Mouse (Mus musculus) lung, postnatal 0 days (tissue): ENCODE measurements at regions not wholly inside any gene's neighbourhood (a gene's known extent, or its start where the extent isn't known, plus 50 kb on each side); places are given as distances from the start of the nearest gene placed in this dataset.
A peak's percentile ranks its signal among the peaks of the same experiment; 100 is the strongest.

Experiments
- ATAC-seq: fragments of 200-750 bp; cut with Nextera tagmentation; 2 replicates; pipeline ENCODE4 v1.8.0; 2017; ENCODE audit warnings: moderate library complexity
- DNase-seq: peaks from one replicate; pipeline ENCODE4 v3.0.0-alpha.2; 2016; ENCODE audit warnings: low spot score
- H3K27ac ChIP-seq: fragments of 300-500 bp; sonication (generic); 2 replicates; pipeline ENCODE4 v1.5.1; 2014; ENCODE audit warnings: antibody characterized with exemption, mild to moderate bottlenecking, low read length, mixed read lengths
- H3K27me3 ChIP-seq: fragments of 300-500 bp; sonication (generic); replicated peaks from 2 replicates; pipeline ENCODE4 v1.6.1; 2014; ENCODE audit warnings: low read length, mixed read lengths; ENCODE audit not compliant: insufficient read depth
- H3K36me3 ChIP-seq: fragments of 300-500 bp; sonication (generic); 2 replicates; pipeline ENCODE4 v1.6.1; 2014; ENCODE audit warnings: low read length, mixed read lengths; ENCODE audit not compliant: insufficient read depth
- H3K4me1 ChIP-seq: fragments of 300-500 bp; sonication (generic); 2 replicates; pipeline ENCODE4 v1.6.1; 2014; ENCODE audit warnings: antibody characterized with exemption, low read depth, low read length, mixed read lengths; ENCODE audit not compliant: insufficient read depth
- H3K4me2 ChIP-seq: fragments of 300-500 bp; sonication (generic); replicated peaks from 2 replicates; pipeline ENCODE4 v1.6.1; 2014; ENCODE audit warnings: low read depth, mild to moderate bottlenecking, low read length, moderate library complexity, mixed read lengths
- H3K4me3 ChIP-seq: fragments of 300-500 bp; sonication (generic); 2 replicates; pipeline ENCODE4 v1.5.1; 2014; ENCODE audit warnings: low read depth, low read length
- H3K9ac ChIP-seq: fragments of 300-500 bp; sonication (generic); replicated peaks from 2 replicates; pipeline ENCODE4 v1.6.1; 2014; ENCODE audit warnings: low read depth, mild to moderate bottlenecking
- H3K9me3 ChIP-seq: fragments of 300-500 bp; sonication (generic); 2 replicates; pipeline ENCODE4 v1.6.1; 2016; ENCODE audit warnings: low read length, mixed read lengths
- CTCF ChIP-seq: IDR thresholded peaks from 2 replicates; pipeline ENCODE4 v1.5.1; 2016; ENCODE audit warnings: antibody characterized with exemption, mild to moderate bottlenecking
- EP300 ChIP-seq: IDR thresholded peaks from 2 replicates; pipeline ENCODE4 v1.6.1; 2016; ENCODE audit warnings: antibody characterized with exemption, mild to moderate bottlenecking, control low read depth
- WGBS: fragments of 180-500 bp; shearing (Covaris S2); extraction: QIAGEN DNeasy Blood & Tissue Kit; methylation state at CpG from one replicate; pipeline ENCODE4 v1.1.7; 2014; 5-methylcytosine and 5-hydroxymethylcytosine counted together

DNA sequence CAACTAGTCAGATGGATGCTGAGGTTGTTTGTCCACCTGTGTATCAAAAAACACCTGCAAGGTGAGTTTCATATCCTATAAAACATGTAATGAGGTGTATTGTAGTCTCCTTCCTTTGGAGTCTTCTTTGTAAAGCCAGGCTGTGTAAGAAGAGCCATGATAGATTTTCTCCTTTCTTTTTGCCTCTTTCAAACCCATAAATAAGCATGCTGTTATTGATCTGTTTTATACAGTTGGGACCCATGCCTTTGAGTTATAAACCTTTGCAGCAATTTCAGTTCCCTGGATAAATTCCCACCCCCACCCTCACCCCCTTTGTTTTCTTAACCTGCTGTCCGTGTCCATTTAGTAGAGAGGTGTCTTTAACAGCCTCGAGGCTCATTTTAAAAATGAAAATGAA is 131.0 kb upstream of the Rgs17 start:
- WGBS, result 60% methylated on average over 2 of the region's 2 CpGs
- no peaks in the 10 kb centered on the region for H3K27me3 ChIP-seq
- ATAC-seq (no peak), DNase-seq (no peak)
- H3K4me1 ChIP-seq, result no peaks in the 10 kb centered on the region
- no peaks in the 10 kb centered on the region for H3K36me3 ChIP-seq
- no peak overlapping the region for H3K27ac ChIP-seq
- TF ChIP-seq EP300 (no peak), CTCF (no peak)
- no peak overlapping the region for H3K9ac ChIP-seq
- H3K9me3 ChIP-seq, result no peaks in the 10 kb centered on the region
- no peak overlapping the region for H3K4me2 ChIP-seq
- H3K4me3 ChIP-seq, result no peak overlapping the region

DNA sequence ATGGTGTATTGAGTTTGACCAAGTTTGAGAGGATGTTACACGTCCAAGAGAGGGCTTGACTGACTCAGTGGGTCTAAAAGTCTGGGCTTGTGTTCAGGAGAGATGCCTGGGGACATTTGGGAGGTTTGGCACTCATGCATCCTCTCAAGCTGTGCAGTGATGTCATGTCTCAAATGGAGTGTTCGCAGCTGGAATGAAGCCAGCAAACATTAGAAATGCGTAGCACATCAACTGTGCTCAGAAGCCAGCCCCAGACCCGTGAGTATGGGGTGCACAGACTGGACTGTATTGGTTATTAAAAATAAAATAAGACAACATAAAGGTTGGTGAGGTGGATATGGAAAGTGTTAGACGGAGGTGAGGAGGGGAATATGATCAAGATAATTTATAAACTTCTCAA is 121.2 kb upstream of the Rgs17 start:
- ATAC-seq (no peak), DNase-seq (no peak)

DNA sequence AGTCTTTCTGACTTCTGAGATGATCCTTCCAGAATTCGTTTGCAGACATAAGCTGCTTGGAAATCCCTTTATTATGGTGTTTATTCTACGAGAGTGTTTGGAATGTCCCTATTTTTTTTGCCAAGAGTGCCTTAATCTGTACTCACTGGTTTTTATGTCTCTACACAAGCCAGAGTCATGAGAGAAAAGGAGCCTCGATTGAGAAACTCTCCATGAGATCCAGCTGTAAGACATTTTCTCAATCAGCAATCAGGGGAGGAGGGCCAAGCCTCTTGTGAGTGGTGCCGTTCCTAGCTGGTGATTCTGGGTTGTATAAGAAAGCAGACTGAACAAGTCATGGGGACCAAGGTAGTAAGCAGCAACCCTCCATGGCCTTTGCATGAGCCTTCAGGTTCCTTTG is 117.6 kb upstream of the Rgs17 start:
- DNase-seq, result peak; percentile 83
- Histone ChIP-seq H3K4me2 (no peak overlapping the region), H3K36me3 (no peaks in the 10 kb centered on the region), H3K27ac (no peak overlapping the region), H3K4me1 (0 out of 2 replicates have a peak, but pooled peaks cover 3% of the 10 kb centered on the region), H3K9me3 (no peaks in the 10 kb centered on the region), H3K27me3 (no peaks in the 10 kb centered on the region), H3K4me3 (no peak overlapping the region), H3K9ac (no peak overlapping the region)
- peak; percentile 75 for ATAC-seq
- TF ChIP-seq EP300 (no peak), CTCF (no peak)
- 32% methylated on average over 4 of the region's 4 CpGs for WGBS

More for the DNA sequence above, 121.2 kb upstream of the Rgs17 start:
- Histone ChIP-seq H3K9me3 (no peaks in the 10 kb centered on the region), H3K27ac (no peak overlapping the region), H3K4me1 (no peaks in the 10 kb centered on the region), H3K4me2 (no peak overlapping the region), H3K36me3 (no peaks in the 10 kb centered on the region), H3K4me3 (no peak overlapping the region), H3K27me3 (no peaks in the 10 kb centered on the region), H3K9ac (no peak overlapping the region)
- 43% methylated on average over 5 of the region's 5 CpGs for WGBS
- TF ChIP-seq CTCF, result no peak
- TF ChIP-seq EP300, result no peak

DNA sequence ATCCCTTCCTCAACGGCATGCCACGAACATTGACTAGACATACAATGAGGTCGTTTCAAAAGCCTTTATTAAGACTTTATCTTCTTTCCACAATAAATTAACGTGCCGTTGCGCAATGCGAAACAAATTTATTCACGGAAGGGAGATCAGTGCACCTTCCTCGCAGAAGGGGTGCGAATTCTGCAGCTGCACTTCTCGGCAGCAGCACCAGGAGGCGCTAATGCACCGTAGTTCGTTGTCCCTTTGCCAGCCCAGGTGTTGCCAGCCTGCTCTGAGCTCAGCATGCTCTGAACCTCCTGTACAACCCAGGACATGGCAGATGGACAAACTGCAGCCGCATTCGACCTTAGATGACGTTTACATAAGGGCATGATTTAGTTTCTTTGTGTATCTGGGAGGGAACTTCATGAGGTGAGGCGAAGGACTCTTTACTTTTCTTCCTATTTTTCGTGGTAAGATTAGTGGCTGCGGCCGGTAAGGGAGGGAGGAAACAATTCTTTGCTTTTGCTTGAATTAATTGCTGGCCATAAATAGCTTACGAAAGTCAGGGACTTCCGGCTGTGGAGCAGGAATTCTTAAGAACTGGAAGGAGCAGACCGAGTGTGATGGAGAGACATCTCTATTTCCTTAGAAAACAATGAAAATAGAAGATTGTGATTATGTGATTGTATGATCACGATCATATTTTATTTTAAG is 113.7 kb upstream of the Rgs17 start:
- WGBS, result 15% methylated on average over 25 of the region's 25 CpGs
- TF ChIP-seq EP300 (no peak), CTCF (peak; percentile 96)
- H3K9me3 ChIP-seq, result no peaks in the 10 kb centered on the region
- 0 out of 2 replicates have a peak, but pooled peaks cover 3% of the 10 kb centered on the region for H3K4me1 ChIP-seq
- H3K27ac ChIP-seq, result no peak overlapping the region
- no peak overlapping the region for H3K9ac ChIP-seq
- no peaks in the 10 kb centered on the region for H3K27me3 ChIP-seq
- peak; percentile 63 for DNase-seq
- H3K4me2 ChIP-seq, result no peak overlapping the region
- H3K4me3 ChIP-seq, result no peak overlapping the region
- no peak; the same call in 1 of the 2 replicates for ATAC-seq
- no peaks in the 10 kb centered on the region for H3K36me3 ChIP-seq

DNA sequence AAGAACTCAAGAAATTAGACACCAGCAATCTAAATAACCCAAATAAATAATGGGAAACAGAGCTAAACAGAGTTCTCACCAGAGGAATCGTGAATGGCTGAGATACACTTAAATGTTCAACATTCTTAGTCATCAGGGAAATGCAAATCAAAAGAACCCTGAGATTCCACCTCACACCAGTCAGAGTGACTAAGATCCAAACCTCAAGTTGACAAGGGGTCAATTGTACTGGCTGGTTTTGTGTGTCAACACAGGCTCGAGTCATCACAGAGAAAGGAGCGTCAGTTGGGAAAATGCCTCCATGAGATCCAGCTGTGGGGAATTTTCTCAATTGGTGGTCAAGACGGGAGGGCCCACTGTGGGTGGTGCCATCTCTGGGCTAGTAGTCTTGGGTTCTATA is 110.3 kb upstream of the Rgs17 start:
- Histone ChIP-seq H3K9ac (no peak overlapping the region), H3K4me1 (0 out of 2 replicates have a peak, but pooled peaks cover 3% of the 10 kb centered on the region), H3K4me2 (no peak overlapping the region), H3K9me3 (no peaks in the 10 kb centered on the region), H3K4me3 (no peak overlapping the region), H3K27ac (no peak overlapping the region), H3K36me3 (no peaks in the 10 kb centered on the region), H3K27me3 (no peaks in the 10 kb centered on the region)
- TF ChIP-seq CTCF (no peak), EP300 (no peak)
- ATAC-seq, result no peak
- no peak for DNase-seq
- 65% methylated on average over 4 of the region's 4 CpGs for WGBS

DNA sequence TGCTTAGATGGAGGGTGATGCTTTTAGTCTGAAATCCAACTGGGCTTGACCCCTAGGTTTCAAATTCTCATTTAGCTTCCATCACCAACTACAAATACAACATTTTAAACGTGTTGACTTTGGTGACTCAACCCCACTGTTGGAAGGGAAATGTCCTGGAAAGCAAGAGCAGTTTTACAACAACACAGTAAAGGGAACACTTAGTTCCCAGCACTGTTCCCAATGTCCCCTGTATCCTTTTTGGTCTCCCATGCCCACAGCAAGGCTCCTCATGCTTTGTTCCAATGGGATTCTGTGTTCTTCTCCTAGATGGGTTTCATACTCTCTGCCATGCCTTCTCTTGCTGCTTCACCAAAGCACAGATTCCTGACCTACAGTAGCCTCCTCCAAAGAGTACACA is 105.4 kb upstream of the Rgs17 start:
- H3K27me3 ChIP-seq, result no peaks in the 10 kb centered on the region
- 27% methylated on average over 1 of the region's 1 CpGs for whole genome bisulfite sequencing
- ATAC-seq, result no peak
- no peaks in the 10 kb centered on the region for H3K4me1 ChIP-seq
- TF ChIP-seq EP300 (no peak), CTCF (no peak)
- H3K9ac ChIP-seq, result no peak overlapping the region
- no peak overlapping the region for H3K4me3 ChIP-seq
- DNase-seq, result no peak
- no peak overlapping the region for H3K27ac ChIP-seq
- H3K4me2 ChIP-seq, result no peak overlapping the region
- H3K36me3 ChIP-seq, result no peaks in the 10 kb centered on the region
- no peaks in the 10 kb centered on the region for H3K9me3 ChIP-seq

DNA sequence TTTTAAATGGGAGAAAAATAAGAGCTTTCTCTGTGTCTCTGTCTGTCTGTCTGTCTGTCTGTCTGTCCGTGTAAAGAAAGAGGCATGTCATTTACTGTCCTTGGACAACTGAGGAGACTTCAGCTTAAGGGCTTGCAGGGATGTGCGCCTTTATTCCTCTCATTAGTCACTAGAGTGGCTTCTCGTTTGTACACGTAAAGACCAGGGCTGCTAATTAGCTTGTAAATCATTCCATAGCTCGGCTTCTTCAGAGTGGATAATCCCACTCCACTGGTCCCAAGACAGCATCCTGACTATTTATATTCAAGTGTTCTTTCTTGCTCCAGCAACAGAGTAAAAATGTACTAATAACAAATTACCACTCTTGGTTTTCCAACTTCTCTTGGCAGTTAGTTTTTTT is 104.1 kb upstream of the Rgs17 start:
- DNase-seq (no peak), ATAC-seq (no peak)
- Histone ChIP-seq H3K4me3 (no peak overlapping the region), H3K4me1 (no peaks in the 10 kb centered on the region), H3K27ac (no peak overlapping the region), H3K27me3 (no peaks in the 10 kb centered on the region), H3K9ac (no peak overlapping the region), H3K4me2 (no peak overlapping the region), H3K36me3 (no peaks in the 10 kb centered on the region), H3K9me3 (no peaks in the 10 kb centered on the region)
- TF ChIP-seq EP300, result no peak
- no peak for TF ChIP-seq CTCF
- WGBS, result 68% methylated on average over 5 of the region's 5 CpGs
